Mouse (Mus musculus): ENCODE results near the gene Usp10. TPM values are rescaled to one million over a fixed set of nuclear protein-coding genes. Genes with fewer than 3 reads are reported as not detected.

Usp10 gene
- polyA plus RNA-seq, 1 experiment from 2014 or later, result 99.2 TPM

GRCm38 (mm10) chr8:119883281-119883680, 26.9 kb upstream of the Usp10 start:
- Histone ChIP-seq H3K4me3 (ENCODE audit: low read depth, low read length) (no peak overlapping the region), H3K9me3 (replicated peaks; ENCODE audit: control insufficient read depth, low read length) (no peaks in the 10 kb centered on the region), H3K27ac (ENCODE audit: low read depth, low read length) (no peak overlapping the region), H3K4me2 (no peak overlapping the region), H3K27me3 (ENCODE audit: control insufficient read depth, insufficient read depth, low read length) (no peaks in the 10 kb centered on the region), H3K4me1 (ENCODE audit: control insufficient read depth, insufficient read depth, low read length) (peaks cover 9% of the 10 kb centered on the region), H3K36me3 (ENCODE audit: control insufficient read depth, insufficient read depth, low read length) (no peaks in the 10 kb centered on the region), H3K9ac (ENCODE audit: low read depth, low read length) (no peak overlapping the region)
- no peak for ATAC-seq (replicated peaks; ENCODE audit: insufficient number of reproducible peaks, low FRiP score, low TSS enrichment)
- WGBS (ENCODE audit: insufficient replicate concordance), result 86% methylated on average over 7 of the region's 7 CpGs

DNA sequence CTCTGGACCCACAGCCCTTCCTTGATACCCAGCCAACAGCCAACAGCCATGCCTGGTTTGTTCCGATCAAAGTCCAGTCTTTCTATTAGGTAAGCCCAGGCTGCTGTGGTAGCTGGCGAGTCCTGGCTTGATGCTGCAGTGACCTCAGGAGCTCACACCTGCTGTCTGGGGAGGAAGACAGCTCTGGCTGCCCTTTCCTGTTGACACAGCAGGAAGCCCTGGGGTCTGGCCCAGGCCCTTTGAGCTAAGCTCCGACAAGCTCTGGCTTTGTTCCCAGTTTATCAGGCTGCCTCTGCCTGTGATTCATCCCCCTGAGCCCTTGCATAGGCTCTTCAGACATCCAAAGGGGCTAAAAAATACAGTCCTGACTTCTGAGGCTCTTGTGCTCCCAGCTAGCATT, 24.5 kb upstream of the Usp10 start:
- Histone ChIP-seq H3K36me3 (ENCODE audit: control insufficient read depth, insufficient read depth, low read length) (no peaks in the 10 kb centered on the region), H3K4me2 (no peak overlapping the region), H3K9me3 (replicated peaks; ENCODE audit: control insufficient read depth, low read length) (no peaks in the 10 kb centered on the region), H3K27ac (ENCODE audit: low read depth, low read length) (peak overlapping the region; percentile 35; the same call in 1 of the 2 replicates), H3K27me3 (ENCODE audit: control insufficient read depth, insufficient read depth, low read length) (no peaks in the 10 kb centered on the region), H3K9ac (ENCODE audit: low read depth, low read length) (no peak overlapping the region), H3K4me3 (ENCODE audit: low read depth, low read length) (no peak overlapping the region), H3K4me1 (ENCODE audit: control insufficient read depth, insufficient read depth, low read length) (peaks cover 9% of the 10 kb centered on the region)
- peak; percentile 67; the same call in 1 of the 2 replicates for ATAC-seq (replicated peaks; ENCODE audit: insufficient number of reproducible peaks, low FRiP score, low TSS enrichment)
- 26% methylated on average over 3 of the region's 3 CpGs for WGBS (ENCODE audit: insufficient replicate concordance)

- no peak overlapping the region for H3K4me3 ChIP-seq (ENCODE audit: low read depth, low read length)
Measured at GRCm38 (mm10) chr8:119887130-119887529, 23.0 kb upstream of the Usp10 start.

GRCm38 (mm10) chr8:119888012-119888411, 22.1 kb upstream of the Usp10 start:
- no peak overlapping the region for H3K4me3 ChIP-seq (ENCODE audit: low read depth, low read length)
- no peak overlapping the region for H3K9ac ChIP-seq (ENCODE audit: low read depth, low read length)
- no peak for ATAC-seq (replicated peaks; ENCODE audit: insufficient number of reproducible peaks, low FRiP score, low TSS enrichment)
- H3K27ac ChIP-seq (ENCODE audit: low read depth, low read length), result no peak overlapping the region
- 63% methylated on average over 4 of the region's 4 CpGs for WGBS (ENCODE audit: insufficient replicate concordance)
- no peak overlapping the region for H3K4me2 ChIP-seq
- no peaks in the 10 kb centered on the region for H3K36me3 ChIP-seq (ENCODE audit: control insufficient read depth, insufficient read depth, low read length)
- H3K9me3 ChIP-seq (replicated peaks; ENCODE audit: control insufficient read depth, low read length), result no peaks in the 10 kb centered on the region
- H3K4me1 ChIP-seq (ENCODE audit: control insufficient read depth, insufficient read depth, low read length), result peaks cover 9% of the 10 kb centered on the region
- no peaks in the 10 kb centered on the region for H3K27me3 ChIP-seq (ENCODE audit: control insufficient read depth, insufficient read depth, low read length)

More at GRCm38 (mm10) chr8:119887130-119887529, 23.0 kb upstream of the Usp10 start:
- H3K27ac ChIP-seq (ENCODE audit: low read depth, low read length), result no peak overlapping the region
- 85% methylated on average over 3 of the region's 3 CpGs for WGBS (ENCODE audit: insufficient replicate concordance)
- H3K36me3 ChIP-seq (ENCODE audit: control insufficient read depth, insufficient read depth, low read length), result no peaks in the 10 kb centered on the region
- ATAC-seq (replicated peaks; ENCODE audit: insufficient number of reproducible peaks, low FRiP score, low TSS enrichment), result no peak
- peaks cover 9% of the 10 kb centered on the region for H3K4me1 ChIP-seq (ENCODE audit: control insufficient read depth, insufficient read depth, low read length)
- H3K4me2 ChIP-seq, result no peak overlapping the region
- H3K9ac ChIP-seq (ENCODE audit: low read depth, low read length), result no peak overlapping the region
- no peaks in the 10 kb centered on the region for H3K9me3 ChIP-seq (replicated peaks; ENCODE audit: control insufficient read depth, low read length)
- no peaks in the 10 kb centered on the region for H3K27me3 ChIP-seq (ENCODE audit: control insufficient read depth, insufficient read depth, low read length)

DNA sequence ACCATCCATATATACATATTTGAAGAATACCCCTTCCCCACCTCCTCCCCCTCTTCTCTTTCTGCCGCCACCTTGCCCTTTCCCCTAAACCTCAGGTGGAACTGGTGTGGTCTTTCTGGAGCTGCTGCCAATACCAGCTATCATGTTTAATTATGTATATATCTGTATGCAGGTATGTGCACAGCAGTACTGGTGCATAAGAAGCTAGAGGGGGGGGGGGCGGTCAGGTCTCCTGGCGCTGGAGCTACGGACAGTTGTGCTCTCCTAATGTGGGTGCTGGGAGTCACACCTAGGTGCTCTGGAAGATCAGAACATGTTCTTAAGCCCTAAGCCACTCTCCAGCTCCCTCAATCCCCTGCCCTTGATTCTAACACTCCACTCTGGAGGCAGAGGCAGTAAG, 13.1 kb upstream of the Usp10 start:
- H3K9ac ChIP-seq (ENCODE audit: low read depth, low read length), result no peak overlapping the region
- no peak overlapping the region for H3K27ac ChIP-seq (ENCODE audit: low read depth, low read length)
- H3K27me3 ChIP-seq (ENCODE audit: control insufficient read depth, insufficient read depth, low read length), result peaks cover 11% of the 10 kb centered on the region
- ATAC-seq (replicated peaks; ENCODE audit: insufficient number of reproducible peaks, low FRiP score, low TSS enrichment), result no peak
- no peak overlapping the region for H3K4me2 ChIP-seq
- H3K9me3 ChIP-seq (replicated peaks; ENCODE audit: control insufficient read depth, low read length), result no peaks in the 10 kb centered on the region
- no peak overlapping the region for H3K4me3 ChIP-seq (ENCODE audit: low read depth, low read length)
- WGBS (ENCODE audit: insufficient replicate concordance), result 72% methylated on average over 4 of the region's 4 CpGs
- H3K36me3 ChIP-seq (ENCODE audit: control insufficient read depth, insufficient read depth, low read length), result no peaks in the 10 kb centered on the region
- H3K4me1 ChIP-seq (ENCODE audit: control insufficient read depth, insufficient read depth, low read length), result 0 out of 2 replicates have a peak, but pooled peaks cover 6% of the 10 kb centered on the region

GRCm38 (mm10) chr8:119897933-119898332, 12.2 kb upstream of the Usp10 start:
- no peak for ATAC-seq (replicated peaks; ENCODE audit: insufficient number of reproducible peaks, low FRiP score, low TSS enrichment)
- no peaks in the 10 kb centered on the region for H3K9me3 ChIP-seq (replicated peaks; ENCODE audit: control insufficient read depth, low read length)
- H3K9ac ChIP-seq (ENCODE audit: low read depth, low read length), result no peak overlapping the region
- H3K4me1 ChIP-seq (ENCODE audit: control insufficient read depth, insufficient read depth, low read length), result 0 out of 2 replicates have a peak, but pooled peaks cover 6% of the 10 kb centered on the region
- WGBS (ENCODE audit: insufficient replicate concordance), result 17% methylated on average over 13 of the region's 13 CpGs
- peaks cover 11% of the 10 kb centered on the region for H3K27me3 ChIP-seq (ENCODE audit: control insufficient read depth, insufficient read depth, low read length)
- H3K4me2 ChIP-seq, result peak overlapping the region; percentile 50
- H3K27ac ChIP-seq (ENCODE audit: low read depth, low read length), result no peak overlapping the region
- H3K4me3 ChIP-seq (ENCODE audit: low read depth, low read length), result no peak overlapping the region
- no peaks in the 10 kb centered on the region for H3K36me3 ChIP-seq (ENCODE audit: control insufficient read depth, insufficient read depth, low read length)

- H3K9ac ChIP-seq (ENCODE audit: low read depth, low read length), result no peak overlapping the region
- no peaks in the 10 kb centered on the region for H3K9me3 ChIP-seq (replicated peaks; ENCODE audit: control insufficient read depth, low read length)
- peaks cover 10% of the 10 kb centered on the region; the same call in 1 of the 2 replicates for H3K4me1 ChIP-seq (ENCODE audit: control insufficient read depth, insufficient read depth, low read length)
- no peak overlapping the region for H3K27ac ChIP-seq (ENCODE audit: low read depth, low read length)
- no peak overlapping the region for H3K4me2 ChIP-seq
- WGBS (ENCODE audit: insufficient replicate concordance), result 46% methylated on average over 3 of the region's 3 CpGs
- ATAC-seq (replicated peaks; ENCODE audit: insufficient number of reproducible peaks, low FRiP score, low TSS enrichment), result no peak
- H3K36me3 ChIP-seq (ENCODE audit: control insufficient read depth, insufficient read depth, low read length), result no peaks in the 10 kb centered on the region
- peaks cover 11% of the 10 kb centered on the region for H3K27me3 ChIP-seq (ENCODE audit: control insufficient read depth, insufficient read depth, low read length)
- H3K4me3 ChIP-seq (ENCODE audit: low read depth, low read length), result no peak overlapping the region
Measured at GRCm38 (mm10) chr8:119901349-119901748, 8.8 kb upstream of the Usp10 start.

DNA sequence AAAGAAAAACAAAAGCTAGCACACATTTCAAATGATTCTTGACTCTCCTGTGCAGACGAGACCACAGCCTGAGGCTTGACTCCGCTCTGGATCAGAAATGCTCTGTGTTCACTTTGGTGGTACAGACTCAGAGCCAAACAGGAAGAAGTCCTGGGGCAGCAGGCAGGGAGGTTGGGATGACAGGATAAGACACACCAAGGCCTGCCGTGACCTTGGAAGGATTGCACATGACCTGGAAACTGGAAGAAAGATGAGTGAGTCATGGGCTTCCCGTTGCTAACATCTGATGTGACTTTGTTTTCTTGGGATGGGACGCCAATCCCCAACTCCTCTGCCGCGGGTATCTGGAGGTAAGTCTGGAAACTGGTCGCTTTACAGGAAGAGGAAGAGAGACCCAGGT, 8.2 kb upstream of the Usp10 start:
- H3K27ac ChIP-seq (ENCODE audit: low read depth, low read length), result no peak overlapping the region
- H3K9me3 ChIP-seq (replicated peaks; ENCODE audit: control insufficient read depth, low read length), result no peaks in the 10 kb centered on the region
- no peak for ATAC-seq (replicated peaks; ENCODE audit: insufficient number of reproducible peaks, low FRiP score, low TSS enrichment)
- H3K9ac ChIP-seq (ENCODE audit: low read depth, low read length), result no peak overlapping the region
- H3K4me2 ChIP-seq, result no peak overlapping the region
- WGBS (ENCODE audit: insufficient replicate concordance), result 63% methylated on average over 8 of the region's 8 CpGs
- H3K4me3 ChIP-seq (ENCODE audit: low read depth, low read length), result no peak overlapping the region
- H3K36me3 ChIP-seq (ENCODE audit: control insufficient read depth, insufficient read depth, low read length), result no peaks in the 10 kb centered on the region
- peaks cover 10% of the 10 kb centered on the region; the same call in 1 of the 2 replicates for H3K4me1 ChIP-seq (ENCODE audit: control insufficient read depth, insufficient read depth, low read length)
- peaks cover 10% of the 10 kb centered on the region for H3K27me3 ChIP-seq (ENCODE audit: control insufficient read depth, insufficient read depth, low read length)

- Histone ChIP-seq H3K4me1 (ENCODE audit: control insufficient read depth, insufficient read depth, low read length) (peaks cover 5% of the 10 kb centered on the region; the same call in 1 of the 2 replicates), H3K27me3 (ENCODE audit: control insufficient read depth, insufficient read depth, low read length) (no peaks in the 10 kb centered on the region), H3K36me3 (ENCODE audit: control insufficient read depth, insufficient read depth, low read length) (no peaks in the 10 kb centered on the region), H3K9ac (ENCODE audit: low read depth, low read length) (no peak overlapping the region), H3K27ac (ENCODE audit: low read depth, low read length) (no peak overlapping the region), H3K9me3 (replicated peaks; ENCODE audit: control insufficient read depth, low read length) (no peaks in the 10 kb centered on the region), H3K4me2 (no peak overlapping the region), H3K4me3 (ENCODE audit: low read depth, low read length) (no peak overlapping the region)
- WGBS (ENCODE audit: insufficient replicate concordance), result 28% methylated on average over 12 of the region's 12 CpGs
- ATAC-seq (replicated peaks; ENCODE audit: insufficient number of reproducible peaks, low FRiP score, low TSS enrichment), result no peak
Measured at GRCm38 (mm10) chr8:119904323-119904911, 5.7 kb upstream of the Usp10 start.

Data from heart, embryonic 11.5 days (tissue).